Comparison of ENCODE assay signal across 9 mouse cellular contexts in the genomic region with DNA sequence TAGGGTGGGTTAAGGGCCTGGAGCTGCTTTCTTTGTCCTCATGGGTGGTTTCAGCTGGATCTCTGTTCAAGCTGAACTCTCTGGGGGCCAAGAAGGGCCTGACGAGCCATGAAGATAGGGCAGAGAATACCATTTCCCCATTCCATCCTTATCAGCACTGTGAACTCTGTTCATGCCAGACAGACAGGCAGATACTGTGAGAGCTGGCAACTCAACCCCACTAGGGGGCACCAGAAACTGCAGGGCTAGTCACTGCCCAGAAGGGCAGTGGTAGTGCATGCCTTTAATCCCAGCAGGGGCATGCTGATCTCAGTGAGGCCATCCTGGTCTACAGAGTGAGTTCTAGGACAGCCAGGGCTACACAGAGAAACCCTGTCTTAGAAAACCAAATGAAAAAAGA. TPM values are rescaled to one million over a fixed set of nuclear protein-coding genes. Genes with fewer than 3 reads are reported as not detected.
DNase-seq lines count a peak whose midpoint lies in the region; ATAC-seq lines count a peak whose summit lies in the region.
"Had no signal": no experiment of that assay in that cellular context is flagged by ENCODE, and none has a peak within 500 bp of the region (broad histone marks: within the 10 kb centered on the region; RNA-seq: fewer than 3 reads in every experiment).

No protein-coding gene starts in this region.

- H3K9ac ChIP-seq in hindbrain, embryonic 16.5 days (ENCODE audit: low read depth, low read length), result no peak overlapping the region
- no peak overlapping the region for H3K9ac ChIP-seq in embryonic facial prominence, embryonic 11.5 days (replicated peaks; ENCODE audit: low read length)
- H3K9ac ChIP-seq: lung, embryonic 15.5 days had no signal

- H3K36me3 ChIP-seq in hindbrain, embryonic 10.5 days, result no peaks in the 10 kb centered on the region
- H3K36me3 ChIP-seq in hindbrain, embryonic 16.5 days (ENCODE audit: control insufficient read depth, insufficient read depth, low read length), result no peaks in the 10 kb centered on the region
- H3K36me3 ChIP-seq in embryonic facial prominence, embryonic 11.5 days (replicated peaks; ENCODE audit: control insufficient read depth, insufficient read depth, low read depth, low read length), result no peaks in the 10 kb centered on the region
- H3K36me3 ChIP-seq: lung, embryonic 15.5 days had no signal

- H3K27ac ChIP-seq in hindbrain, embryonic 10.5 days, result no peak overlapping the region
- H3K27ac ChIP-seq in hindbrain, embryonic 16.5 days (ENCODE audit: low read depth, low read length), result no peak overlapping the region
- no peak overlapping the region for H3K27ac ChIP-seq in embryonic facial prominence, embryonic 11.5 days (replicated peaks; ENCODE audit: low read depth, low read length)
- H3K27ac ChIP-seq: lung, embryonic 15.5 days had no signal

- no peak overlapping the region for H3K4me3 ChIP-seq in hindbrain, embryonic 10.5 days
- H3K4me3 ChIP-seq in hindbrain, embryonic 16.5 days (ENCODE audit: low read length), result no peak overlapping the region
- H3K4me3 ChIP-seq in embryonic facial prominence, embryonic 11.5 days (ENCODE audit: low read depth, low read length), result no peak overlapping the region
- H3K4me3 ChIP-seq: lung, embryonic 15.5 days had no signal

- no peaks in the 10 kb centered on the region for H3K9me3 ChIP-seq in hindbrain, embryonic 10.5 days
- no peaks in the 10 kb centered on the region for H3K9me3 ChIP-seq in hindbrain, embryonic 16.5 days (ENCODE audit: control insufficient read depth, low read length)
- no peaks in the 10 kb centered on the region for H3K9me3 ChIP-seq in embryonic facial prominence, embryonic 11.5 days (replicated peaks; ENCODE audit: control insufficient read depth, low read length)
- H3K9me3 ChIP-seq: lung, embryonic 15.5 days had no signal

- no peak overlapping the region for H3K4me2 ChIP-seq in hindbrain, embryonic 16.5 days (ENCODE audit: low read length)
- no peak overlapping the region for H3K4me2 ChIP-seq in embryonic facial prominence, embryonic 11.5 days (ENCODE audit: low read depth, low read length)
- H3K4me2 ChIP-seq: lung, embryonic 15.5 days had no signal

- H3K4me1 ChIP-seq in hindbrain, embryonic 10.5 days (replicated peaks), result peaks cover 27% of the 10 kb centered on the region
- peaks cover 6% of the 10 kb centered on the region; the same call in 1 of the 2 replicates for H3K4me1 ChIP-seq in hindbrain, embryonic 16.5 days (ENCODE audit: control insufficient read depth, insufficient read depth, low read depth, low read length)
- no peaks in the 10 kb centered on the region for H3K4me1 ChIP-seq in embryonic facial prominence, embryonic 11.5 days (ENCODE audit: control insufficient read depth, insufficient read depth, low read length)
- H3K4me1 ChIP-seq: lung, embryonic 15.5 days had no signal

- peak; percentile 49 for DNase-seq in hindbrain, embryonic 10.5 days (ENCODE audit: low spot score)
- DNase-seq in CD4-positive, CD25-positive, alpha-beta regulatory T cell, adult 2 months (ENCODE audit: low read depth, low spot score), result peak; percentile 57
- peak; percentile 20 to 30 for DNase-seq in adrenal gland, adult 18-20 months (ENCODE audit: low spot score in 2 of 2)
- DNase-seq in embryonic facial prominence, embryonic 11.5 days (ENCODE audit: low spot score), result peak; percentile 46
- DNase-seq in kidney, postnatal 4 days, result peak; percentile 69 to 73
- DNase-seq in retina, postnatal 1 day, result peak; percentile 51
- DNase-seq in ovary, postnatal 10 days (ENCODE audit: low spot score), result no peak

- no peak for ATAC-seq in hindbrain, embryonic 16.5 days
- ATAC-seq in embryonic facial prominence, embryonic 11.5 days (replicated peaks; ENCODE audit: insufficient number of reproducible peaks, low FRiP score, low TSS enrichment, low read depth), result no peak

- 59% methylated on average over 1 of the region's 1 CpGs for WGBS in hindbrain, embryonic 10.5 days
- 48% methylated on average over 1 of the region's 1 CpGs for WGBS in hindbrain, embryonic 16.5 days
- WGBS in embryonic facial prominence, embryonic 11.5 days, result 71% methylated on average over 1 of the region's 1 CpGs

- H3K27me3 ChIP-seq in hindbrain, embryonic 10.5 days (ENCODE audit: insufficient read depth, poor library complexity, severe bottlenecking), result peaks cover 25% of the 10 kb centered on the region; the same call in 1 of the 2 replicates
- no peaks in the 10 kb centered on the region for H3K27me3 ChIP-seq in hindbrain, embryonic 16.5 days (replicated peaks; ENCODE audit: control insufficient read depth, insufficient read depth, low read length)
- no peaks in the 10 kb centered on the region for H3K27me3 ChIP-seq in embryonic facial prominence, embryonic 11.5 days (ENCODE audit: control insufficient read depth, insufficient read depth, low read length)
- H3K27me3 ChIP-seq: lung, embryonic 15.5 days had no signal

RNA-seq across cellular contexts. Expression of gene Rpl36-ps4, which starts 38.2 kb away (rescaled TPM):
- polyA plus RNA-seq in hindbrain, embryonic 10.5 days (2016; fragmentation: Nextera tagmentation; extraction: Ambion mirVana), result not detected in 2 replicates
- polyA plus RNA-seq in hindbrain, embryonic 16.5 days (2015; fragmentation: Nextera tagmentation; extraction: Ambion mirVana), result not detected in 2 replicates
- not detected for total RNA-seq in adrenal gland, adult 18-20 months (2021)
- not detected in 2 replicates for polyA plus RNA-seq in embryonic facial prominence, embryonic 11.5 days (2014; fragmentation: Nextera tagmentation; extraction: Ambion mirVana)
- polyA plus RNA-seq: lung, embryonic 15.5 days had no signal
